Mouse (Mus musculus) small intestine, adult 2 months (tissue): ENCODE data around the gene Fndc11.

ENCODE experiments used
- CTCF ChIP-seq: fragments of 200-500 bp; IDR thresholded peaks from 2 replicates; pipeline ENCODE4 v1.5.1; 2012; ENCODE audit warnings: low read depth, mild to moderate bottlenecking, control low read depth, inconsistent platforms, low read length, moderate library complexity, mixed read lengths; ENCODE audit not compliant: insufficient replicate concordance, insufficient read length; ENCODE audit errors: extremely low read depth
- POLR2A ChIP-seq: fragments of 200-500 bp; IDR thresholded peaks from 2 replicates; pipeline ENCODE4 v1.6.1; 2012; ENCODE audit warnings: low read depth, mild to moderate bottlenecking, control low read depth, inconsistent platforms, low read length, moderate library complexity

DNA sequence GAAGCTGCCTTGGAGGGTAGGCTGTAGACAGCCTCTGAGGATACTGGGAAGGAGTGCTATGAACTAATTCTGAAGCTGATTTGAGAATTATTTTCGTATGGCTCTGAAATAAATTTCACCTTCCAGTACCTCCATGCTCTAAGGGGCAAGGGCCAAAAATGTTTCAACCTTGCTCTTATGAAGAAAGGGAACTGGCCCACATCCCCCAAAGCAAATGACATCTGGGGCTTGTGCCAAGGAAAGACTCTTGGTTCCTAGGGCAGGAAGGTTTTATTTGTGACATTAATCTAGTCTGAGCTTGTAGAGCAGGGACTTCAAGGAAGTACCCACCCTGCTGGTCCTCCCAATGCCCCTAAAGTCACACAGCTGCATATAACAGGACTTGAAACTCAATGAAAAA, 32.0 kb downstream of the Fndc11 start:
- TF ChIP-seq POLR2A (no peak), CTCF (no peak)
